Mouse (Mus musculus) cortical plate, adult 2 months (tissue): ENCODE measurements around the gene Cfap58. TPM values are rescaled to one million over a fixed set of nuclear protein-coding genes. Genes with fewer than 3 reads are reported as not detected.

Experiments
- H3K27ac ChIP-seq: fragments of 200-500 bp; 2 replicates; pipeline ENCODE4 v1.5.1; 2012; ENCODE audit warnings: low read length, control low read depth, inconsistent platforms; ENCODE audit not compliant: insufficient read depth
- H3K4me1 ChIP-seq: fragments of 200-500 bp; 2 replicates; pipeline ENCODE4 v1.6.1; 2011; ENCODE audit warnings: low read length; ENCODE audit not compliant: control insufficient read depth, insufficient read depth
- H3K4me3 ChIP-seq: fragments of 200-500 bp; 2 replicates; pipeline ENCODE4 v1.5.1; 2011; ENCODE audit warnings: mild to moderate bottlenecking, low read length, control low read depth; ENCODE audit not compliant: insufficient read depth
- CTCF ChIP-seq: fragments of 200-500 bp; IDR thresholded peaks from 2 replicates; pipeline ENCODE4 v1.5.1; 2011; ENCODE audit warnings: mild to moderate bottlenecking, control low read depth, low read length; ENCODE audit not compliant: insufficient read depth; ENCODE audit errors: extremely low read depth
- POLR2A ChIP-seq: fragments of 200-500 bp; IDR thresholded peaks from 2 replicates; pipeline ENCODE4 v1.6.1; 2011; ENCODE audit warnings: mild to moderate bottlenecking, low read length, control low read depth; ENCODE audit not compliant: insufficient read depth; ENCODE audit errors: extremely low read depth
- polyA plus RNA-seq: library from polyadenylated mRNA; depleted of rRNA; stranded (reverse); fragments of >200 nt; gene quantifications from 2 replicates; pipeline ENCODE4 v1.2.3, GENCODE M21; 2012; rRNA removed

The Cfap58 gene
- polyA plus RNA-seq = 0.17 and 0.19 TPM in 2 replicates

GRCm38 (mm10) chr19:47937443-47938406, at the start of gene Cfap58:
Gene Cfap58, plus strand, starts transcription at chr19:47937675.
- Histone ChIP-seq H3K4me1 (no peaks in the 10 kb centered on the region; the same call in 1 of the 2 replicates), H3K4me3 (peak within 1 kb of the TSS; percentile 21), H3K27ac (no peak within 1 kb of the TSS)
- TF ChIP-seq CTCF (no peak), POLR2A (no peak)

- Histone ChIP-seq H3K4me1 (no peaks in the 10 kb centered on the region), H3K27ac (no peak overlapping the region), H3K4me3 (no peak overlapping the region)
- TF ChIP-seq CTCF (no peak), POLR2A (no peak)
Measured at GRCm38 (mm10) chr19:47888037-47888436, 49.4 kb upstream of the Cfap58 start.

DNA sequence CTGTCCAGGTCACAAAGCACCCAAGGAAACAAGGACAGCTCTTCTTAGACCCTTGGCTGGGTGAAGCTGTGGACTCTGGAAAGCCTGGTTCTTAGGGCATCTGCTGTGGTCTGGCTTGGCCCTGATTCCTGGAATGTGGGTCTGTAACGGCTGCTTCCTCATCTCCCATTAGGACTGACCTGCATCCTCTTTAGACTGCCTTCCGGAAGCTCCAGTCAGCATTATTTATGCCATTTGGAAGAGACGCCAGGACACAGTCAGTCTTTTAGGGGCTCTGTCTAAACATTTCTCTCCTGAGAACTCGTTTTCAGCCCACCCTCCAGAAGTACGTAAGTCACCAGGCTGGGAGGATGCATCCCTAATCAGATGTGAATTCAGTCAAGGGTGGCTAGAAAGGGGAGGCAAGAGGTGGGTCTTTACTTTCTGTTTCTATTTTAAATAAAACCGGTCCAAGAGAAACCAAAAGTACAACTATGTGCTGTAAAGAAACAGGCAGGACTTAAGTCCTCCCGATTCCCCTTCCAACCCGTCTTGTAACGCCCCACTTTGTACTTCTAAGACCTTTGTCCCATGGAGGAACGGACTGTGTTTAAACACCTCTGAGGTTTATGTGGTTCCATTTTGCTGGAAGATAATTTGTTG, 46.9 kb upstream of the Cfap58 start:
- Histone ChIP-seq H3K4me3 (no peak overlapping the region), H3K4me1 (no peaks in the 10 kb centered on the region), H3K27ac (no peak overlapping the region)
- TF ChIP-seq CTCF = no peak
- no peak for TF ChIP-seq POLR2A

- Histone ChIP-seq H3K4me1 (no peaks in the 10 kb centered on the region), H3K4me3 (no peak overlapping the region), H3K27ac (no peak overlapping the region)
- TF ChIP-seq POLR2A (no peak), CTCF (no peak)
Measured at GRCm38 (mm10) chr19:47891562-47892312, 45.7 kb upstream of the Cfap58 start.

DNA sequence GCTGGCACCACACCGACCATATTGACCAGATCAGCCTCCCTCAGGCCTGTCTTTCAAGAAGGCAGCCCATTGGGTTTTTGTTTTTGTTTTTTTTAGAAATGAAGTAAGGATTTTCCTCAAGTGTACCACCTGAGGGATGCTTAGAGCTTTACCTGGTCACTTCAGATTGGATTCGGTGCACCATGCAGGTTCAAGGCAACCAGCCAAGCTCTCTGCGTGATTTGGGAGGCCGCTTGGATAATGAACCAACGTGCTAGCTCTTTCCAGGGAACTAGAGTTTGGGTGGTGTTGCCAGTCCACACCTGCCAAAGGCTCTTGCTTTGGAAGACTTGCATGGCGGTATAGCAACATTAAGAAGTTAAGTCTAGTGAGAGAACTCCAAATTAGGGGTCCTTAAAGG, 44.4 kb upstream of the Cfap58 start:
- H3K4me1 ChIP-seq = no peaks in the 10 kb centered on the region
- H3K4me3 ChIP-seq = no peak overlapping the region
- TF ChIP-seq POLR2A = no peak
- no peak for TF ChIP-seq CTCF
- H3K27ac ChIP-seq = no peak overlapping the region

GRCm38 (mm10) chr19:47898472-47899079, 38.9 kb upstream of the Cfap58 start:
- TF ChIP-seq POLR2A (no peak), CTCF (no peak)
- H3K27ac ChIP-seq = no peak overlapping the region
- H3K4me1 ChIP-seq = no peaks in the 10 kb centered on the region
- H3K4me3 ChIP-seq = no peak overlapping the region

GRCm38 (mm10) chr19:47900012-47900411, 37.5 kb upstream of the Cfap58 start:
- TF ChIP-seq CTCF (0 out of 2 replicates have a peak, but pooled peaks have one; percentile 13), POLR2A (no peak)
- Histone ChIP-seq H3K27ac (no peak overlapping the region), H3K4me3 (no peak overlapping the region), H3K4me1 (no peaks in the 10 kb centered on the region)

- Histone ChIP-seq H3K4me1 (no peaks in the 10 kb centered on the region), H3K4me3 (no peak overlapping the region), H3K27ac (no peak overlapping the region)
- TF ChIP-seq POLR2A (no peak), CTCF (no peak)
Measured at GRCm38 (mm10) chr19:47900558-47900957, 36.9 kb upstream of the Cfap58 start.
